Mouse (Mus musculus) lung, postnatal 25 days (tissue): Measurements from ENCODE around the gene Lrrc26.
"Not testable (repeated sequence)": the region's sequence is repeated elsewhere in the genome, so short reads cannot be mapped to it uniquely, and the experiment has no call there.

Experiments
- DNase-seq: peaks from one replicate; pipeline ENCODE4 v3.0.0; 2022; ENCODE audit warnings: low spot score

The Lrrc26 gene

GRCm38 (mm10) chr2:25289651-25290050 is at the start of gene Lrrc26:
Gene Lrrc26, plus strand, starts transcription at chr2:25289915.
- DNase-seq: peak; percentile 64

- no peak for DNase-seq
Measured at GRCm38 (mm10) chr2:25240310-25240709, 49.4 kb upstream of the Lrrc26 start.

DNA sequence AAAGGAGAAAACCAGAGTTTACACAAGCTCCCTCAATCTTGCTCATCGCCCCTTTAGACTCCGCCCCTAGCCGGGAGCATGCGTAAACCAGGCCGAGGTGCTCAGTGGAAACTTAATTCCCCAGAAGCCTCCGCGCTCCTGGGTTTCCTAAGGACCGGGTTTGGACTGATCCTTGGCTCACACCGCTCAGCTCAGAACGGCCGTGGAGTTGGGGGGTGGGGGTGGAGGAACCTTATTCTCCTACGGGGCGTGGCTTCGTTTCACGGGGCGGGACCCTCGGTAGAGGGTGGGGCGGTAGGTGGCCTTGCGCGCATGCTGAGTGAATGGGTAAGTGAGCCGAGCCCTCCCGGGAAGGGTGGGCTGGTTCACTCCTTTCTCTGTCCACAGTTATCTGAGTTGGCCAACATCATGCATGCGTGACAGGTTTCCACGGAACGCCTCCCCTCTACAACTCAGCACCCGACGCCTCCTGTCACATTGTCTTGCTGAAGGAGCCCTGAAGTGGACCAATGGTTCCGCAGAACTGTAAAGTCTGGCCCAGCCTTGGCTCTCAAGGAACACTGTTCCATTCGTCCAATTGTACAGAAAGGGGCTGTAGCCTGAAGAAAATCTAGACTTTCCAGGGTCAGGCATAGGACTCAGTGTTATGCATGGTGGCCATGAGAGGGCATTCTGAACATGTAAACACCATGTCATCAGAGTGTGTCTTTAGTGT is 48.8 kb upstream of the Lrrc26 start:
- DNase-seq: peak; percentile 80

DNA sequence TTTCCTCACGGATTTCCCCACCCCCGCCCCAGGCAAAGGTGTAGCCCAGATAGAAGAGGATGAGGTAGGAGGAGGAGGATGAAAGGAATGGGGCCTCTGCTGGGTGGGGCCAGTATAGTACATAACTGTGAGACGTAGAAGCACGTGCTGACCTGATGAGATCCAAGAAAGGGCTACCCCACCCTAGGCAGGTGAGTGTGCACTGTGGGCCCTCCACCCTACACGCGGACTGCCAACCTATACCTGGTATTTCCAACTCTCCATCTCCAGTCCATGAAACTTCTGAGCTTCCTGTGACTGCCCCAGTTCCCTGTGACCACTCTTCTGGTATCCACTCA is 48.3 kb upstream of the Lrrc26 start:
- DNase-seq: no peak

DNA sequence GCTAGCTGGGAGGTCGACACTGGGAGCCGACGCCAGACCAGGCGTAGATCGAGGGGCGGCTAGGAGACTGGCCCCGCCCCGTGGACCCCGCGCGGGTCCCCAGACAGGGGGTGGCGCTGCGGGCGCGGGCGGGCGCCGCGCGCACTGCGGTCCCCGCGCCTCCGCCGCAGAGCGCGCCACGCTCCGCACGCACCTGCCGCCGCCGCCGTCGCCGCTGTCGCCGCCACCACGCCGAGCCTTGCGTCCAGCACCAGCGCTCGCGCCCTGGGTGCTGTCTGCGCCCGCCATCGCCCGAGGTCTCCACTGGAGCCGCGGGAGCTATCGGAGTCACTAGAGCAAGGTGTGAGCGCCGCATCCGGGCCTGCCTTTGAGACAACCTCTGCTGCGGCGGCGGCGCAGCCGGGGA is 47.6 kb upstream of the Lrrc26 start, which contains the start of the genes Rnf208 and Cysrt1:
Gene Rnf208 (plus strand): TSS at position 155 of the 406 bp plus-strand sequence.
Gene Cysrt1 (minus strand): TSS at position 352 of the 406 bp plus-strand sequence.
- DNase-seq: no peak

- no peak for DNase-seq
Measured at GRCm38 (mm10) chr2:25243342-25243741, 46.4 kb upstream of the Lrrc26 start.

DNA sequence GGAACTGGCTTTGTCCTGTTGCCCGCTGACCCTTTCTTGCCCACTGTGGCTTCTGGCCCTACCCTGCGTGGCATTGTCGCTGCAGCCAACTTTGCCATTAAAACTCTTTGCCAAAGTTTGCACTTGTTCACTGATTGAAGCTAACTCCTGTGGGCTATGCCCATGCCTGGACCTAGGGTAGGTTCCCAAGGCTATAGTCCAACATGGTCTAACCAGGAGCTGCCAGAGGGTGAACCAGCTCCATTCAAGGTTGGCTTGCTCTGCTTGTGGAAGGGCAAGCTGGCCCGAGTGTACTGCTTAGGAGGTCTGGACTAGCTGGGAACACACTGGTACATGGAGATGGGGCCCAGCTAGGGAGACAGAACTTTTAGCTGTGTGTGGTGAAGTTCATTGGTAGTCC is 45.6 kb upstream of the Lrrc26 start:
- DNase-seq: no peak

DNA sequence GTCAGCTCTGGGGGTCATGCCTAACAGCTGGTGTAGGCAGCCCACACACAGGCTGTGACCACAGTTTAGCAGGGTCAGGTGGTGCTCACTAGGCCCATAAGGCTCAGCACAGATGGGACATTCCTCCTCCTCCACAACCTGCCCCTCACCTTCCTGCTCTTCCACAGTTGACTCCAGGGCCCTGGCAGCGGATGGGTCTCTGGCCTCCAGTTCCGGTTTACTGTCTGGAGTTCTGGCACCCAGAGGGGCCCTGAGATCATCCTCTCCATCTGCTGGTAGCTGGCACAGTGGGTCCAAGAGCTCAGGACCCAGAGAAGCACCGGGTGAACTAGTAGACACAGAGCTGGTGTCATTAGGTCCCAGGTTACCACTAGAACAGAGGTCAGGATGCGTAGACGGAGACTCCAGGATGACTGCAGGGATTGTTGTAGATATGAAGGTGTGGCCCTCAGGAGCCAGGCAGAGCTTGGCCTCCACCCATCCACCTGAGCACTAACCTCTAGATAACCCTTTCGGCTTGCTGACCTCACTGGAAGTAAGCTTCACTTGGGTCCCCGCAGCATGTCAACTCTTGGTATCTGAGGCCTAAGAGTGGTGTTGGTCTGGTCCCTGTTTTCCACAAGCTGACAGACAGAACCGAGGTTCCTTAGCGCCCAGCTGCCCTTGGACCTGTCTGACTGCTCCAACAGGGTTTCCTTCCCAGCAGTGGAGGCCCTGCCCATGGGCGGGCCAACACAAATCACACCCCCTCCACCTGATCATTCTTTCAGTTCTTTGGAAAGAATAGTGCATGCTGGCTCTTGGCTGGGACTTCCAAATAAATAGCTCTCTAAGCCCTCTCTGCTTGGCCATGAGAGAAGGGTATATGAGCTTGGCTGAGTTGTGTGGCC is 43.3 kb upstream of the Lrrc26 start, which contains the start of gene AL732309.1:
Gene AL732309.1 (minus strand): TSS at position 681 of the 890 bp plus-strand sequence.
- DNase-seq: peak; percentile 46

GRCm38 (mm10) chr2:25252331-25252730 is 37.4 kb upstream of the Lrrc26 start:
- no peak for DNase-seq

DNA sequence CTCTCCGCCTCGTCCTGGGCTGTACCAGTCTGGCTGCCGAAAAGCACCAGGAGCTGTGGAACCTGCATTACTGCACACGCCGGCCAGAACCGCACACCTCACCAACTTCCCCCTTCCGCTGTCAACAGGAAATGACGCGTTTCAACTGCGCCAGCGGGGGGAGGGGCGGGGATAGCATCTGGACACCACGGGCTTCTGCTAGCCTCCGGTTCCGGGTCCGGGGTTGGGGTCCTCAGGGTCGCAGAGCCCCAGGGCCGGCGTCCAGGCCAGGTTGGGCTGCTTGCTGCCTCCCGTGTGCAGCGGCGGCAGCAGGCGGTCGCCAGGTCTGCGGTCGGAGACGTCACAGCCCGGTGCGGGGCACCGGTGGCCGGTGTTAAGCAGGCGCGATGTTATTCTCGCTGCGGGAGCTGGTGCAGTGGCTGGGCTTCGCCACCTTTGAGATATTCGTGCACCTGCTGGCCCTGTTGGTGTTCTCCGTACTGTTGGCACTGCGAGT is 34.4 kb upstream of the Lrrc26 start, which contains the start of gene Tmem203:
Gene Tmem203 (plus strand): TSS at position 156 of the 496 bp plus-strand sequence.
- peak; percentile 89 for DNase-seq

- DNase-seq: peak; percentile 61
Measured at GRCm38 (mm10) chr2:25256443-25257109, 33.1 kb upstream of the Lrrc26 start.

- not testable (repeated sequence) for DNase-seq
Measured at GRCm38 (mm10) chr2:25257250-25257649, 32.5 kb upstream of the Lrrc26 start.

DNA sequence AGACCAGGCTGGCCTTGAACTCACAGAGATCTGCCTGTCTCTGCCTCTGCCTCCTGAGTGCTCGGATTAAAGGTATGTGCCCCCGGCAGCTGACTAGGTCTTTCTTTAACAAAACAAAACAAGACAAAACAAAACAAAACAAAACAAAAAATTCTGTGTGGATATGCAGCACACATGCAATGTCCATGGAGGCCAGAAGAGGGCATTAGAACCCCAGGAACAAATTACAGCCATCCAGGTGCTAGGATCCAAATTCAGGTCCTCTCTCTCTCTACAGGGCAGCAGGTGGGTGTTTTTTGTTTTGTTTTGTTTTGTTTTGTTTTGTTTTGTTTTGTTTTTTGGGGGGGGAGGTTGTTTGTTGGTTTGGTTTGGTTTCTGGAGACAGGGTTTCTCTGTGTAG is 30.8 kb upstream of the Lrrc26 start:
- no peak for DNase-seq

GRCm38 (mm10) chr2:25261870-25262269 is 27.8 kb upstream of the Lrrc26 start:
- DNase-seq: no peak

- DNase-seq: peak; percentile 98
Measured at GRCm38 (mm10) chr2:25262291-25262767, 27.4 kb upstream of the Lrrc26 start, which contains the start of gene Tprn. Gene Tprn, plus strand, starts transcription at chr2:25262618.

DNA sequence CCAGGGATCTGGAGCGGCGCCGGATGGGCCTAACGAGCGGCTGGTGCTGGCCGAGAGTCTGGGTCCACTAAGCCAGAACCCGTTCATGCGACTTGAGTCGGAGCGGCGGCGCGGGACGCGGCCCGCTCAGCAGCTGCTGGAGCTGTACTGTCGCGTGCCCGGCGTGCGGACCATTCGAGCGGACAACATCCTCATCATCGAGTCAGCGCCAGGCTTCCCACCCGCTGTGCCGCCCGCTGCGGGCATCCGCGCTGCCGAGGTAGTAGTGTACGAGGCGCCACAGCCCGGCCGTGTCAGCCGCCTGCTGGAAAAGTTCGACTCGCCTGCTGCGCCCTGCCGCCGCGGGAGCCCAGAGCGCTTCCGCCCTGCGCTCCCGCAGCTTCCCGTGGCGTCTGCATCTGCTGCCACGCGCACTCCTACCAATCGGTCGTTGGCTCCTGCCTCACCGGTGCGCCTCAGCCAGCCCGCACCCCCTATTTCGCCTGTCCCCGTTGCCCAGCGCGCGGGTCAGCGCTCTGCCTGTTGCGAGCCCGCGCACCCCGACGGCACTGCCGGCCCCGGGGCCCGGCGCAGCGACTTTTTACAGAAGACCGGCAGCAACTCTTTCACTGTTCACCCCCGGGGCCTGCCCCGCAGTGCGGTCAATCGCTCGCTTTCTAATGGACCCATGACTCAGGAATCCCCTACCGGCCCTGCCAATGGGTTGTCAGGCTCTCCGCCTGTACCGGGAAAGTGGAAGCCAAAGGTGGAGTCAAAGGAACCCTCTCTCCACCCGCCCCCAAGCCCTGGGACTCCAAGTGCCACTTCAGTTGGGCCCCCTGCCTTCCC is 26.7 kb upstream of the Lrrc26 start:
- no peak for DNase-seq

GRCm38 (mm10) chr2:25263623-25264285 is 26.0 kb upstream of the Lrrc26 start:
- DNase-seq: no peak

- no peak for DNase-seq
Measured at GRCm38 (mm10) chr2:25264286-25264660, 25.4 kb upstream of the Lrrc26 start.

DNA sequence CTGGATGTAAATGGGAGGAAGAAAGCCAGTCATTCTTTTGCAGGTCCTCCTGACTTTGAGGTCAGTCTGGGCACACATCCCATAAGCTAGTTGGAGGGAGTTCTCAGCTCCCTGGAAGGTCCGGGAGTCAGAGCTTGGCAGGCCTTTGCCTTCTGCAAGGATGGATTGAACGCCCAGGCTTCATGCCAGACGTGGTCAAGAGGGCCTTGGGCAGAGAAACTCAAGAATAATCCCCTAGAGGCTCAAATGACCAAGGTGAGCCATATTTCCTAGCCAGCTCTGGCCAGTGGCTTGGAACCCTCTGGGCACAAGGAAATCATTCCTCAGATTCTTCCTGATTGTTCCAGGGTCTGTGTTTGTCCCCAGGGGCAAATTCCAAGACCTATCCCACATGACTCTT is 24.9 kb upstream of the Lrrc26 start:
- DNase-seq: no peak

DNA sequence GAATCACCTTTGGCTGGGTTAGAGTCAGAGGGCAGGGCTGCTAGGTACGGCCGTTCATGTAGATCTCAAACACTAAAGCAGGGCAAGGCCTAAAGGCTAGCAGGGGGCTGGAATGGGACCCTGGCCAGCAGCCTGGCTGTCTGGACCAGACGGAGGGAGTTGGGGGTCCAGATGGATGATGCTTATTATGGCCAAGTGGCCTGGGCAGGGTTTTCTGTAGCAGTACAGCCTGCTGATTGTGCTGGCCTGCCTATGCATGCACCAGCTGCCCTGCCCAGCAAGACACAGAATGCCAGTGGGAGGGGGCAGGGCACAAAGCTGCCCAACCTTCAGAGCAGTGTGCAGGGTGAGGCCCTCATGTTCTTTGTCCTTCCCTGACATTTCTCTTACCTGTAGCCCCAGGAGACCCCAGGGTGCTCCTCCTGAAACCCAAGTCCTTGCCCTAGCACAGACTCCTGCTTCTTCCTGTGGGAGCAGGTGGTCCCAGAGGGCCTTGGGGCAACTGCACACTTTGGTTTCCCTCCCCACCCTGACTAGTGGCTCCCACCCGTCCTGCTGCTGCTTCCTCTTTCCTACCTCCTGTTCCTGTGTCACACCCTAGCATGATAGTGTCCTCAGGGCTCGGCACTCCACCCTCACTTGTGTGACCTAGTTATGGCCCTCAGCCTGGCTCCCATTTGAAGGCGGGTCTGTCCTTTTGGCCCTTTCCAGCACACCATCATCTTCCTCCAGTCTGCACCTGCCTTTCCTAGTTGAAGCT is 23.6 kb upstream of the Lrrc26 start:
- DNase-seq: no peak
